Mouse (Mus musculus) liver, adult 2 months (tissue): ENCODE results near the gene B4galt4.

Experiments
- CTCF ChIP-seq: fragments of 200-500 bp; IDR thresholded peaks from 2 replicates; pipeline ENCODE4 v1.5.1; 2011; ENCODE audit warnings: low read depth, low read length, control low read depth
- POLR2A ChIP-seq: fragments of 200-500 bp; IDR thresholded peaks from 2 replicates; pipeline ENCODE4 v1.6.1; 2011; ENCODE audit warnings: low read length, control low read depth; ENCODE audit not compliant: insufficient read depth; ENCODE audit errors: extremely low read depth

DNA sequence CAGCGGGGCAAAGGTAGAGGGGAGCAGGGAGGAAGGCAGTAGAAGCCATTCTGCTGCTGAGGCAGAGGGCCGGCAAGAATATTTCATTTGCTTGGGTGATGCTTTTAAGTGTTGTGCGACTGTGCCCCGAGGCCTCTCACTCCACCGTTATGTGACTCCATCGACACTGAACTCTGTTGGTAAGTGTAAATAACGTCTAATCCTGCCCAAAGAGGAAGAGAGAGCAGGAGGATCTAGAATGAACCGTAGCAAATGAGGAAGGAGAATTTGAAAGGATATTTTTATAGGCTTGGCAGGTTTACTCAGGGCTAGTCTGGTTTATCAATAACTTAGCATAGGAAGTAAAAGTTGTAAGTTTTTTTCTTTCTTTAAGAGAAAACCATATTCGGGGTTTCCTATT lies 27.5 kb downstream of the B4galt4 start:
- TF ChIP-seq POLR2A (no peak), CTCF (no peak)
